Comparison of ENCODE assay signal across 17 mouse cellular contexts in the genomic region with DNA sequence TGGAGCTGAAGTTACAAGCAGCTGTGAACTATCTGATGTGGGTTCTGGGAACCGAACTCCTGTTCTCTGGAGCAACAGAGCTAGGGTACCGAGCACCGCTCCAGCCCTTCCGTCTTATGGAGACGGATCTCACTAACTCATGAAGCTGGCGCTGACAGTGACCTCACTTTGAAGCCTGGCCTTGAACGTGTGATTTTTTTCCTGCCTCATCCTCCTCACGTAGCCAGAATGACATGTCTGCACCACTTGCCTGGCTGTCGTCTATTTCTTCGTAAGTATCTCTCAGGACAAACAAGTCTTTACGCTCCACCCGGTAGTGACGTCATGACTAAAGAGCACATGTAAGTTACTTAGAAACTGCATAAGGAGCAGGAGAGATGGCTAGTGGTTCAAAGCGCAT.
"Had no signal": no experiment of that assay in that cellular context is flagged by ENCODE, and none has a peak within 500 bp of the region (broad histone marks: within the 10 kb centered on the region; RNA-seq: fewer than 3 reads in every experiment).

No protein-coding gene starts in this region.

- H3K27ac ChIP-seq: midbrain, embryonic 10.5 days; neural tube, embryonic 13.5 days; neural tube, embryonic 15.5 days had no signal

- H3K27me3 ChIP-seq: midbrain, embryonic 13.5 days; neural tube, embryonic 13.5 days; neural tube, embryonic 15.5 days had no signal

- ATAC-seq: midbrain, embryonic 13.5 days; midbrain, embryonic 16.5 days had no signal

- H3K9ac ChIP-seq: lung, embryonic 14.5 days; midbrain, embryonic 13.5 days; neural tube, embryonic 13.5 days; neural tube, embryonic 15.5 days had no signal

- H3K4me1 ChIP-seq: midbrain, embryonic 10.5 days; midbrain, embryonic 13.5 days; neural tube, embryonic 13.5 days had no signal

- DNase-seq: lung, adult 18-20 months; lung, embryonic 14.5 days; lung, postnatal 10 days; lung, postnatal 4 days; right cerebral cortex, adult 18-20 months; right cerebral cortex, postnatal 25 days; right cerebral cortex, postnatal 4 days; spleen, adult 18-20 months; thymus, adult 18-20 months; thymus, postnatal 14 days; thymus, postnatal 36 days had no signal

- H3K4me2 ChIP-seq: lung, embryonic 14.5 days; midbrain, embryonic 13.5 days; neural tube, embryonic 13.5 days; neural tube, embryonic 15.5 days had no signal

- H3K4me3 ChIP-seq: midbrain, embryonic 10.5 days; midbrain, embryonic 13.5 days; myocyte; neural tube, embryonic 13.5 days; neural tube, embryonic 15.5 days had no signal

- H3K9me3 ChIP-seq: midbrain, embryonic 10.5 days; midbrain, embryonic 13.5 days; neural tube, embryonic 13.5 days; neural tube, embryonic 15.5 days had no signal
